Mouse (Mus musculus): ENCODE results near the gene Egflam. TPM values are rescaled to one million over a fixed set of nuclear protein-coding genes. Genes with fewer than 3 reads are reported as not detected.

Gene Egflam
- polyA plus RNA-seq, 1 experiment from 2014 or later = 9.4 TPM

- Histone ChIP-seq H3K27me3 (replicated peaks) (no peaks in the 10 kb centered on the region), H3K4me1 (no peaks in the 10 kb centered on the region), H3K36me3 (replicated peaks) (no peaks in the 10 kb centered on the region), H3K4me3 (no peak overlapping the region), H3K4me2 (no peak overlapping the region), H3K9ac (no peak overlapping the region), H3K9me3 (no peaks in the 10 kb centered on the region), H3K27ac (no peak overlapping the region)
- no peak for ATAC-seq (replicated peaks)
- WGBS = 62% methylated on average over 3 of the region's 3 CpGs
Observed at GRCm38 (mm10) chr15:7240950-7241349, 157.2 kb downstream of the Egflam start.

- H3K9me3 ChIP-seq = no peaks in the 10 kb centered on the region
- no peak overlapping the region for H3K4me2 ChIP-seq
- no peak for ATAC-seq (replicated peaks)
- H3K27me3 ChIP-seq (replicated peaks) = no peaks in the 10 kb centered on the region
- WGBS = 87% methylated on average over 11 of the region's 11 CpGs
- H3K27ac ChIP-seq = no peak overlapping the region
- no peaks in the 10 kb centered on the region for H3K4me1 ChIP-seq
- no peaks in the 10 kb centered on the region for H3K36me3 ChIP-seq (replicated peaks)
- H3K9ac ChIP-seq = no peak overlapping the region
- H3K4me3 ChIP-seq = no peak overlapping the region
Observed at GRCm38 (mm10) chr15:7239904-7240303, 158.3 kb downstream of the Egflam start.

GRCm38 (mm10) chr15:7233393-7234090 is 164.7 kb downstream of the Egflam start:
- Histone ChIP-seq H3K9me3 (no peaks in the 10 kb centered on the region), H3K4me2 (no peak overlapping the region), H3K27me3 (replicated peaks) (no peaks in the 10 kb centered on the region), H3K4me3 (no peak overlapping the region), H3K9ac (no peak overlapping the region), H3K27ac (no peak overlapping the region), H3K4me1 (no peaks in the 10 kb centered on the region), H3K36me3 (replicated peaks) (no peaks in the 10 kb centered on the region)
- 89% methylated on average over 13 of the region's 13 CpGs for WGBS
- ATAC-seq (replicated peaks) = no peak

GRCm38 (mm10) chr15:7226225-7226624 is 172.0 kb downstream of the Egflam start:
- H3K4me1 ChIP-seq = no peaks in the 10 kb centered on the region
- no peak overlapping the region for H3K4me2 ChIP-seq
- H3K27ac ChIP-seq = no peak overlapping the region
- peak; percentile 95 for ATAC-seq (replicated peaks)
- no peaks in the 10 kb centered on the region for H3K36me3 ChIP-seq (replicated peaks)
- H3K9ac ChIP-seq = no peak overlapping the region
- WGBS = 2% methylated on average over 5 of the region's 5 CpGs
- H3K27me3 ChIP-seq (replicated peaks) = no peaks in the 10 kb centered on the region; the same call in 1 of the 2 replicates
- no peak overlapping the region for H3K4me3 ChIP-seq
- H3K9me3 ChIP-seq = no peaks in the 10 kb centered on the region

- H3K27ac ChIP-seq = no peak overlapping the region
- no peak overlapping the region for H3K4me2 ChIP-seq
- 77% methylated on average over 12 of the region's 12 CpGs for WGBS
- no peaks in the 10 kb centered on the region for H3K36me3 ChIP-seq (replicated peaks)
- no peak for ATAC-seq (replicated peaks)
- no peak overlapping the region for H3K4me3 ChIP-seq
- H3K4me1 ChIP-seq = no peaks in the 10 kb centered on the region
- no peak overlapping the region for H3K9ac ChIP-seq
- H3K9me3 ChIP-seq = no peaks in the 10 kb centered on the region
- no peaks in the 10 kb centered on the region; the same call in 1 of the 2 replicates for H3K27me3 ChIP-seq (replicated peaks)
Observed at GRCm38 (mm10) chr15:7224151-7224775, 173.9 kb downstream of the Egflam start.

GRCm38 (mm10) chr15:7222809-7223208 is 175.4 kb downstream of the Egflam start:
- Histone ChIP-seq H3K9me3 (no peaks in the 10 kb centered on the region), H3K9ac (no peak overlapping the region), H3K4me2 (no peak overlapping the region), H3K4me1 (no peaks in the 10 kb centered on the region), H3K4me3 (no peak overlapping the region), H3K27ac (no peak overlapping the region), H3K27me3 (replicated peaks) (no peaks in the 10 kb centered on the region; the same call in 1 of the 2 replicates), H3K36me3 (replicated peaks) (no peaks in the 10 kb centered on the region)
- ATAC-seq (replicated peaks) = 0 out of 2 replicates have a peak, but pooled peaks have one; percentile 19
- 40% methylated on average over 11 of the region's 11 CpGs for WGBS

- no peaks in the 10 kb centered on the region for H3K36me3 ChIP-seq (replicated peaks)
- no peaks in the 10 kb centered on the region for H3K27me3 ChIP-seq (replicated peaks)
- H3K4me2 ChIP-seq = no peak overlapping the region
- no peaks in the 10 kb centered on the region for H3K4me1 ChIP-seq
- no peak for ATAC-seq (replicated peaks)
- H3K9me3 ChIP-seq = no peaks in the 10 kb centered on the region
- no peak overlapping the region for H3K27ac ChIP-seq
- H3K9ac ChIP-seq = no peak overlapping the region
- H3K4me3 ChIP-seq = no peak overlapping the region
- 88% methylated on average over 6 of the region's 6 CpGs for WGBS
Observed at GRCm38 (mm10) chr15:7217273-7217598, 181.0 kb downstream of the Egflam start.

- WGBS = 89% methylated on average over 9 of the region's 9 CpGs
Observed at GRCm38 (mm10) chr15:7216581-7217272, 181.5 kb downstream of the Egflam start.

GRCm38 (mm10) chr15:7215845-7216244 is 182.3 kb downstream of the Egflam start:
- Histone ChIP-seq H3K9ac (no peak overlapping the region), H3K27ac (no peak overlapping the region), H3K36me3 (replicated peaks) (no peaks in the 10 kb centered on the region), H3K27me3 (replicated peaks) (no peaks in the 10 kb centered on the region), H3K4me1 (no peaks in the 10 kb centered on the region), H3K4me3 (no peak overlapping the region), H3K4me2 (no peak overlapping the region), H3K9me3 (no peaks in the 10 kb centered on the region)
- WGBS = 95% methylated on average over 3 of the region's 3 CpGs
- ATAC-seq (replicated peaks) = 0 out of 2 replicates have a peak, but pooled peaks have one; percentile 31

More at GRCm38 (mm10) chr15:7216581-7217272, 181.5 kb downstream of the Egflam start:
- Histone ChIP-seq H3K9me3 (no peaks in the 10 kb centered on the region), H3K4me2 (no peak overlapping the region), H3K36me3 (replicated peaks) (no peaks in the 10 kb centered on the region), H3K27ac (no peak overlapping the region), H3K4me3 (no peak overlapping the region), H3K4me1 (no peaks in the 10 kb centered on the region), H3K9ac (no peak overlapping the region), H3K27me3 (replicated peaks) (no peaks in the 10 kb centered on the region)
- ATAC-seq (replicated peaks) = no peak

- no peak overlapping the region for H3K27ac ChIP-seq
- H3K27me3 ChIP-seq (replicated peaks) = no peaks in the 10 kb centered on the region
- ATAC-seq (replicated peaks) = peak; percentile 46; the same call in 1 of the 2 replicates
- no peaks in the 10 kb centered on the region for H3K36me3 ChIP-seq (replicated peaks)
- no peak overlapping the region for H3K4me3 ChIP-seq
- no peaks in the 10 kb centered on the region for H3K4me1 ChIP-seq
- H3K9ac ChIP-seq = no peak overlapping the region
- no peaks in the 10 kb centered on the region for H3K9me3 ChIP-seq
- 19% methylated on average over 1 of the region's 1 CpGs for WGBS
- H3K4me2 ChIP-seq = no peak overlapping the region
Observed at GRCm38 (mm10) chr15:7213683-7214082, 184.5 kb downstream of the Egflam start.

- Histone ChIP-seq H3K27ac (no peak overlapping the region), H3K4me1 (peaks cover 9% of the 10 kb centered on the region; the same call in 1 of the 2 replicates), H3K4me3 (no peak overlapping the region), H3K9ac (no peak overlapping the region), H3K27me3 (replicated peaks) (no peaks in the 10 kb centered on the region), H3K4me2 (no peak overlapping the region), H3K36me3 (replicated peaks) (no peaks in the 10 kb centered on the region), H3K9me3 (no peaks in the 10 kb centered on the region)
- 78% methylated on average over 9 of the region's 9 CpGs for WGBS
- ATAC-seq (replicated peaks) = no peak
Observed at GRCm38 (mm10) chr15:7208180-7208579, 190.0 kb downstream of the Egflam start.

GRCm38 (mm10) chr15:7207292-7207691 is 190.9 kb downstream of the Egflam start:
- Histone ChIP-seq H3K9me3 (no peaks in the 10 kb centered on the region), H3K9ac (no peak overlapping the region), H3K27ac (no peak overlapping the region), H3K36me3 (replicated peaks) (no peaks in the 10 kb centered on the region), H3K4me1 (peaks cover 10% of the 10 kb centered on the region; the same call in 1 of the 2 replicates), H3K27me3 (replicated peaks) (no peaks in the 10 kb centered on the region), H3K4me3 (no peak overlapping the region), H3K4me2 (no peak overlapping the region)
- no peak for ATAC-seq (replicated peaks)
- 90% methylated on average over 7 of the region's 7 CpGs for WGBS

Measured in midbrain, embryonic 15.5 days (tissue).